In the genomic region with DNA sequence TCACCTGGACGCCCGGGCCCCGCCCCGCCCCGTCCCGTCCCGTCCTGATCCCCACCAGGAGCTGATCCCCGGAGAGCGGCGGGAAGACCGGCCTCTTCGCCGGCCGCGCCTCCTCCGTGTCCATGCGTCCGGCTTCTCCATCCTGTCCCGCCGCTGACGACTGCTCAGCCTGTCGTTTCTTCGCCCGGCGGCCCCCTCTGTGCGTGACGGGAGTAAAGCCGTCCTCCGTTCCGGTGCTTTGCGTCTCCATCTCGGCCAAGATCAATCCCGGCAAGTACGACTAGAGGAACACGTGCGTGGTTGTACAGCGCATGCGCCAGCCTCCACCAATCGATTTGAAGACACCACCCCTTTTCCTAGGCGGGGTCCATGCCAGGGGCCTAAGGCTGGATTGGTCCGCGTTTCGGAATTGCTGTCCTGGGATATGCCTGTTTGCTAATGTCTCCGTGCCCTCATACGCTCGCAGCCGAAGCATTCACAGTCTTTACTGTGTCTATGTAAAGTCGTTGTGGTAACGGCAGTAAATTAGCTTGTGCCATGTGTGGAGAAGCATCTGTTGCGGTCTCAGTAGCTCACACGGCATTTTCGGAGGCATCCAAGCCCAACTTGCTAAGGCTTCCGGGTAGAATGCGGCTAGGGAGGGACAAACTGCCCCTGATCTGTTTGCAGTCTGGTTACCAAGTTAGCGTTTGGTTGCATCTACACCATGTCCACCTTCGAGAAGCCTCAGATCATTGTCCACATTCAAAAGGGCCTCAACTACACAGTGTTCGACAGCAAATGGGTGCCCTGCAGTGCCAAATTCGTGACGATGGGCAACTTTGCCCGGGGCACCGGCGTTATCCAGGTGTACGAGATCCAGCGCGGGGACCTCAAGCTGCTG, we compare ENCODE assay signal across 8 mouse cellular contexts. TPM values are rescaled to one million over a fixed set of nuclear protein-coding genes. Genes with fewer than 3 reads are reported as not detected.
A peak's percentile ranks its signal among the peaks of the same experiment; 100 is the strongest.
DNase-seq lines count a peak whose midpoint lies in the region; ATAC-seq and TF ChIP-seq lines count a peak whose summit lies in the region.

A gene (minus strand): TSS at position 311 of the 883 bp plus-strand sequence.

- no peaks in the 10 kb centered on the region for H3K9me3 ChIP-seq in embryonic facial prominence, embryonic 14.5 days (ENCODE audit: control insufficient read depth, low read length)
- no peaks in the 10 kb centered on the region for H3K9me3 ChIP-seq in limb, embryonic 13.5 days
- H3K9me3 ChIP-seq in midbrain, embryonic 16.5 days (replicated peaks; ENCODE audit: control insufficient read depth, low read length, poor library complexity, severe bottlenecking): no peaks in the 10 kb centered on the region

- peak; percentile 64; the same call in 1 of the 2 replicates for TF ChIP-seq EP300 in heart, adult 2 months (IDR thresholded peaks at IDR 0.05; ENCODE audit: insufficient read depth, low read depth, low read length)

- H3K4me3 ChIP-seq in embryonic facial prominence, embryonic 14.5 days (ENCODE audit: low read depth, low read length): peak within 1 kb of the TSS; percentile 79
- H3K4me3 ChIP-seq in heart, adult 2 months: peak within 1 kb of the TSS; percentile 94
- peak within 1 kb of the TSS; percentile 91 for H3K4me3 ChIP-seq in limb, embryonic 13.5 days
- H3K4me3 ChIP-seq in midbrain, embryonic 16.5 days (ENCODE audit: low read depth, low read length): peak within 1 kb of the TSS; percentile 98

- TF ChIP-seq CTCF in heart, adult 2 months (IDR thresholded peaks at IDR 0.05): no peak

- peak; percentile 63 for TF ChIP-seq POLR2A in heart, adult 2 months (IDR thresholded peaks at IDR 0.05; ENCODE audit: insufficient read depth, low read depth, low read length)

- intact Hi-C loops in heart, adult 2 months (cut with DNase I): loop anchor here (1.0 to 5.0 kb wide), 3 partner anchors 46 to 259 kb away; a partner anchor contains a TSS

- no peaks in the 10 kb centered on the region for H3K27me3 ChIP-seq in embryonic facial prominence, embryonic 14.5 days (replicated peaks; ENCODE audit: control insufficient read depth, insufficient read depth, low read length)
- no peaks in the 10 kb centered on the region for H3K27me3 ChIP-seq in heart, adult 2 months (ENCODE audit: control insufficient read depth, insufficient read depth, low read length)
- H3K27me3 ChIP-seq in limb, embryonic 13.5 days: no peaks in the 10 kb centered on the region
- H3K27me3 ChIP-seq in midbrain, embryonic 16.5 days (ENCODE audit: control insufficient read depth, insufficient read depth, low read depth, low read length): no peaks in the 10 kb centered on the region

- H3K9ac ChIP-seq in embryonic facial prominence, embryonic 14.5 days (ENCODE audit: low read depth, low read length): peak within 1 kb of the TSS; percentile 80
- H3K9ac ChIP-seq in heart, adult 2 months (ENCODE audit: low read depth, low read length): peak within 1 kb of the TSS; percentile 82
- H3K9ac ChIP-seq in limb, embryonic 13.5 days: peak within 1 kb of the TSS; percentile 83
- peak within 1 kb of the TSS; percentile 81 for H3K9ac ChIP-seq in midbrain, embryonic 16.5 days (ENCODE audit: low read depth, low read length)

- 0 out of 2 replicates have a peak, but pooled peaks cover under 1% of the 10 kb centered on the region for H3K79me2 ChIP-seq in heart, adult 2 months (replicated peaks; ENCODE audit: control insufficient read depth, insufficient read depth, low read length)

- DNase-seq in 3T3-L1 (ENCODE audit: low read depth, low spot score): peak; percentile 98
- DNase-seq in adrenal gland, postnatal 4 days (ENCODE audit: low spot score in 2 of 2): peak; percentile 78 to 91
- peak; percentile 99 for DNase-seq in embryonic facial prominence, embryonic 14.5 days (ENCODE audit: low spot score)
- DNase-seq in heart, adult 2 months: peak; percentile 95 to 96
- peak; percentile 97 for DNase-seq in kidney, adult 8-10 months
- peak; percentile 92 to 96 for DNase-seq in spleen, postnatal 10 days (ENCODE audit: low spot score in 2 of 2)

- peak within 1 kb of the TSS; percentile 82 for H3K27ac ChIP-seq in embryonic facial prominence, embryonic 14.5 days (replicated peaks; ENCODE audit: low read depth, low read length)
- peak within 1 kb of the TSS; percentile 100 for H3K27ac ChIP-seq in heart, adult 2 months
- H3K27ac ChIP-seq in limb, embryonic 13.5 days: peak within 1 kb of the TSS; percentile 82; the same call in 1 of the 2 replicates
- H3K27ac ChIP-seq in midbrain, embryonic 16.5 days (ENCODE audit: low read length): peak within 1 kb of the TSS; percentile 91

- no peaks in the 10 kb centered on the region; the same call in 1 of the 2 replicates for H3K4me1 ChIP-seq in embryonic facial prominence, embryonic 14.5 days (ENCODE audit: control insufficient read depth, insufficient read depth, low read length)
- H3K4me1 ChIP-seq in heart, adult 2 months (ENCODE audit: control insufficient read depth, insufficient read depth, low read length): peaks cover 1% of the 10 kb centered on the region; the same call in 1 of the 2 replicates
- peaks cover 23% of the 10 kb centered on the region for H3K4me1 ChIP-seq in limb, embryonic 13.5 days
- peaks cover 22% of the 10 kb centered on the region for H3K4me1 ChIP-seq in midbrain, embryonic 16.5 days (ENCODE audit: control insufficient read depth, insufficient read depth, low read length)

- peak; percentile 98 for ATAC-seq in embryonic facial prominence, embryonic 14.5 days (ENCODE audit: low read depth)
- ATAC-seq in limb, embryonic 13.5 days (ENCODE audit: low FRiP score, low read depth): peak; percentile 99
- ATAC-seq in midbrain, embryonic 16.5 days: peak; percentile 99

- 2% methylated on average over 62 of the region's 65 CpGs for WGBS in embryonic facial prominence, embryonic 14.5 days
- WGBS in heart, adult 2 months: under 1% methylated on average over 65 of the region's 65 CpGs
- 1% methylated on average over 65 of the region's 65 CpGs for WGBS in limb, embryonic 13.5 days
- under 1% methylated on average over 63 of the region's 65 CpGs for WGBS in midbrain, embryonic 16.5 days

- peak within 1 kb of the TSS; percentile 70 for H3K4me2 ChIP-seq in embryonic facial prominence, embryonic 14.5 days (ENCODE audit: low read depth, low read length)
- peak within 1 kb of the TSS; percentile 80 for H3K4me2 ChIP-seq in limb, embryonic 13.5 days (replicated peaks)
- H3K4me2 ChIP-seq in midbrain, embryonic 16.5 days (ENCODE audit: low read length): peak within 1 kb of the TSS; percentile 81

- H3K36me3 ChIP-seq in embryonic facial prominence, embryonic 14.5 days (ENCODE audit: control insufficient read depth, insufficient read depth, low read length): peaks cover 19% of the 10 kb centered on the region; the same call in 1 of the 2 replicates
- H3K36me3 ChIP-seq in heart, adult 2 months (ENCODE audit: control insufficient read depth, insufficient read depth, low read length): no peaks in the 10 kb centered on the region; the same call in 1 of the 2 replicates
- peaks cover 25% of the 10 kb centered on the region for H3K36me3 ChIP-seq in limb, embryonic 13.5 days
- H3K36me3 ChIP-seq in midbrain, embryonic 16.5 days (ENCODE audit: control insufficient read depth, insufficient read depth, low read length): peaks cover 6% of the 10 kb centered on the region; the same call in 1 of the 2 replicates

RNA-seq across cellular contexts. Expression of the gene that starts here (rescaled TPM):
- 10 to 100 TPM; 34.8 to 35.4 TPM for total RNA-seq in adrenal gland, postnatal 4 days (2021)
- polyA plus RNA-seq in embryonic facial prominence, embryonic 14.5 days (2014; fragmentation: Nextera tagmentation; extraction: Ambion mirVana): 69.8 and 75.5 TPM in 2 replicates
- 10 to 100 TPM; 30.2 to 35.7 TPM for total RNA-seq in heart, adult 2 months (2021)
- 6.0 and 9.2 TPM in 2 replicates for polyA plus RNA-seq in heart, adult 2 months (2012; rRNA removed)
- 76.7 and 77.1 TPM in 2 replicates for polyA plus RNA-seq in limb, embryonic 13.5 days (2015; fragmentation: Nextera tagmentation; extraction: Ambion mirVana)
- polyA plus RNA-seq in midbrain, embryonic 16.5 days (2015; fragmentation: Nextera tagmentation; extraction: Ambion mirVana): 40.9 TPM in 2 replicates

Comparison
In these comparisons a context has a peak if more than half of its experiments do, and no peak if none do; other contexts are left out.
1. Peak in every context shown above with its lines: DNase-seq, ATAC-seq, H3K4me3 ChIP-seq and H3K27ac ChIP-seq.